Mouse (Mus musculus): ENCODE measurements around the gene Ing2. TPM values are rescaled to one million over a fixed set of nuclear protein-coding genes. Genes with fewer than 3 reads are reported as not detected.

The Ing2 gene
- polyA plus RNA-seq, 1 experiment: 2.6 TPM

DNA sequence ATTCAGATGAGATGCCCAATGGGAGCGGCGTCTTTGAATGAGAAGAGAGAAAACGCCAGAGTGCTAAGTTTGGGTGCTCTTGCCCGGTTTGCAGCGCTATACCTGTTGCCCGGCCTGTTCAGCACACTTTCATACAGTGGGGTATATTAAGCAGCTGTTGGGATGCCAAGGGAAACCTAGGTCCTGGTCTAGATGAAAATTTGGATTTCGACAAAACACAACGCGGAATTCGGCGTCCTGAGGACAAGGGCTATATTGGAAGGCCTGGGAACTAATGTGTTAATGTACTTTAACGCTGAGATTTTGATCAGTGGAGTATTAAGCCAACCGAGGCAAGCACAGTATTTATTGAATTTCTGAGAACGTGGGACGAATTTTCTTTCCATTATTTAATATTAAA is 868 bp upstream of the Ing2 start:
- Histone ChIP-seq H3K36me3 (ENCODE audit: control insufficient read depth, insufficient read depth, low read length) (no peaks in the 10 kb centered on the region), H3K27me3 (ENCODE audit: control insufficient read depth, insufficient read depth, low read length) (no peaks in the 10 kb centered on the region), H3K27ac (ENCODE audit: insufficient read depth, low read length) (peak overlapping the region; percentile 97), H3K4me3 (ENCODE audit: extremely low read depth, insufficient read depth, insufficient read length) (peak overlapping the region; percentile 87), H3K4me1 (ENCODE audit: control insufficient read depth, insufficient read depth, insufficient read length) (no peaks in the 10 kb centered on the region)
- peak in 1 of 2 experiments; percentile 6 for DNase-seq (ENCODE audit: low read depth in 1 of 2, low spot score in 2 of 2)
- 4% methylated on average over 15 of the region's 15 CpGs for WGBS
- no peak for TF ChIP-seq POLR2A (IDR thresholded peaks at IDR 0.05; ENCODE audit: low read depth, low read length)
- no peak for TF ChIP-seq CTCF (IDR thresholded peaks at IDR 0.05; ENCODE audit: extremely low read depth, insufficient read depth, insufficient read length, insufficient replicate concordance)

DNA sequence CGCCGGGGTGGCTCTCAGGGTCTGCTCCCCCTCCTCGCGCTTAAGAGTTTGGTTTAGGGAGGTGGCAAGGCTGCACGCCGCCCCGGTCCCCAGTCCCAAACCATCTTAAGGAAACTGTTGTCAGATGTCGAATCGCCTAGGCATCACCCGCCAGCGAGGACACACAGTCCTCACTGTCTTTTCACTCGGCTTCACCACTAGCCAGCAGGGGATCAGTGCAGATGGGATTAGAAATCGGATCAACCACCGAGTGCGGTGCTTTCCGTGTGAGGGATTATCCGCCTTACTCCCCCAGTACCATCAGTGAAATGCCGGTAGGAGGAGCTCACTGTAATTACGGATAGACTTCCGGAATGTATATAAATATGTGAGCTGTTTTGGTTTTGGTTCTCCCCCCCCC is 430 bp upstream of the Ing2 start:
- H3K4me1 ChIP-seq (ENCODE audit: control insufficient read depth, insufficient read depth, insufficient read length): no peaks in the 10 kb centered on the region
- no peaks in the 10 kb centered on the region for H3K27me3 ChIP-seq (ENCODE audit: control insufficient read depth, insufficient read depth, low read length)
- peak; percentile 40 to 63 for DNase-seq (ENCODE audit: low read depth in 1 of 2, low spot score in 2 of 2)
- peak overlapping the region; percentile 87 for H3K4me3 ChIP-seq (ENCODE audit: extremely low read depth, insufficient read depth, insufficient read length)
- no peaks in the 10 kb centered on the region for H3K36me3 ChIP-seq (ENCODE audit: control insufficient read depth, insufficient read depth, low read length)
- H3K27ac ChIP-seq (ENCODE audit: insufficient read depth, low read length): peak overlapping the region; percentile 97
- WGBS: 1% methylated on average over 20 of the region's 20 CpGs
- no peak for TF ChIP-seq POLR2A (IDR thresholded peaks at IDR 0.05; ENCODE audit: low read depth, low read length)
- TF ChIP-seq CTCF (IDR thresholded peaks at IDR 0.05; ENCODE audit: extremely low read depth, insufficient read depth, insufficient read length, insufficient replicate concordance): no peak

DNA sequence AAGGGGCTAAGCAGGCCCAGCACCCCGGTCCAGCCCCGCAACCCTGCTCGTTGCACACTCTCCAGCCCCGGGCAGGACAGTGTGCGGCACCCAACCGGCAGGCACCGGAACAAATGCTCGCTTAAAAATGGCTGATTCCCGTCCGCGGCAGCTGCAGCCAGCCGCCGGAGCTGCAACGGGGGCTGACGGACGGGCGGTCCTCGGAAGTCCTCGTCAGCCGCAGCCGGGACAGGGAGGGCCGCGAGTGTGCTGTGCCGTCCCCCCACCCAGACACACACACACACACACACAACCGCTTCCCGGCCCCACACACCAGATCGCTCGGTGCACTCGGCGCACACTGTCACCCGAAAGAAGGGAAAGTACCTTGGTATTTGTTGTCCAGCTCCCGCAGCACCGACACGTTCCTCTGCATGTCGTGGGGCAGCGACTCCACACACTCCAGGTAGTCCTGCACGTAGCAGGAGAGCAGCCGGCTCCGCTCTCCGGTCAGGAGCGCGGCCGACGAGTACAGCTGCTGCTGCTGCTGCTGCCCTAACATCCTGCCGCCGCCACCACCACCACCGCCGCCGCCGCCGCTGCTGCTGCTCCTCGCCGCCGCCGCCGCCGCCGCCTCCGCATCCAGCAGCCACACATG is 1.1 kb downstream of the Ing2 start:
- no peak for TF ChIP-seq CTCF (IDR thresholded peaks at IDR 0.05; ENCODE audit: extremely low read depth, insufficient read depth, insufficient read length, insufficient replicate concordance)
- no peak for TF ChIP-seq POLR2A (IDR thresholded peaks at IDR 0.05; ENCODE audit: low read depth, low read length)
- DNase-seq (ENCODE audit: low read depth in 1 of 2, low spot score in 2 of 2): peak in 1 of 2 experiments; percentile 19
- Histone ChIP-seq H3K36me3 (ENCODE audit: control insufficient read depth, insufficient read depth, low read length) (no peaks in the 10 kb centered on the region), H3K27me3 (ENCODE audit: control insufficient read depth, insufficient read depth, low read length) (no peaks in the 10 kb centered on the region), H3K4me1 (ENCODE audit: control insufficient read depth, insufficient read depth, insufficient read length) (no peaks in the 10 kb centered on the region), H3K27ac (ENCODE audit: insufficient read depth, low read length) (peak overlapping the region; percentile 90), H3K4me3 (ENCODE audit: extremely low read depth, insufficient read depth, insufficient read length) (peak overlapping the region; percentile 92)
- under 1% methylated on average over 55 of the region's 59 CpGs for WGBS

DNA sequence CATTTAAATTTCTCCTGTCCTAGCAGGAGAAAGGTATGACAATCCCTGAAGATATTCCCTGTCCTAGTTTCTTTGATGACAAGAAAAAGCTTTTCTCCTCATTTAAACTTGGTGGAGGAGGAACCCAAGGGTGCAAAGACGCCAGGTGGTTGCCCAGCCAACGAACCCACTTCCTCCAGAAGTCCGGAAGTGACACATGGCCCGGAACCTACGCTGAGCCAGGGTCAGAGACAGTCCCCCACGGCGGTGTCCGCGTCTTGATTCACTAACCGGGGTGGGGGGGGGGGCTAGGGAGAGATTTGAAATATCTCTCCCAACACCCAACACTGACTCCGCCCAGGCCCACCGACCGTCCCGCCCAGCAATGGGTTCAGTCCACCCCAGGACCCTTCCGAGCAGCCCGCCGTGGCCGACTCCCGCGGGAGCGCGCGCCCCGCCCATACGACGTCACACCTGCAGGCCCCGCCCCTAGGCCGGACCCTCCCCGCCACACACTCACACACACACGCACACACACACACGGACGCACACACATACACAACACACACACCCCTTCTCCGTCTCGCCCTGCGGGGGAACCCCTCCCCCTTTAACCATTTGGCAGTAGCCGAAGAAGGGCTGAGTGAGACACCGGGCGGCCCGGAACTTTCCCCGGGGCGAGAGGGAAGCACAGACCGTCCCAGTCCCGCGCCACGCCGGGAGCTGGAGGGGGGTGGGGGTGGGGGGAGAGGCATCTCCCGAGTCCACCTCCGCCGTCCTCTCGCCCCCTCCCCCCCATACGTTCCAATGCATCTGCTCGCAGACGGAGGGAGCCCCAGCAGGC is 1.8 kb downstream of the Ing2 start:
- H3K27ac ChIP-seq (ENCODE audit: insufficient read depth, low read length): peak overlapping the region; percentile 90
- under 1% methylated on average over 43 of the region's 53 CpGs for WGBS

GRCm38 (mm10) chr8:47664231-47664785 is 11.0 kb downstream of the Ing2 start:
- Histone ChIP-seq H3K36me3 (ENCODE audit: control insufficient read depth, insufficient read depth, low read length) (peaks cover 6% of the 10 kb centered on the region), H3K27ac (ENCODE audit: insufficient read depth, low read length) (no peak overlapping the region), H3K4me3 (ENCODE audit: extremely low read depth, insufficient read depth, insufficient read length) (no peak overlapping the region), H3K4me1 (ENCODE audit: control insufficient read depth, insufficient read depth, insufficient read length) (no peaks in the 10 kb centered on the region), H3K27me3 (ENCODE audit: control insufficient read depth, insufficient read depth, low read length) (no peaks in the 10 kb centered on the region)
- TF ChIP-seq POLR2A (IDR thresholded peaks at IDR 0.05; ENCODE audit: low read depth, low read length) (no peak), CTCF (IDR thresholded peaks at IDR 0.05; ENCODE audit: extremely low read depth, insufficient read depth, insufficient read length, insufficient replicate concordance) (no peak)
- no peak for DNase-seq (ENCODE audit: low read depth in 1 of 2, low spot score in 2 of 2)
- 94% methylated on average over 8 of the region's 8 CpGs for WGBS

More for the DNA sequence above, 1.8 kb downstream of the Ing2 start:
- Histone ChIP-seq H3K4me1 (ENCODE audit: control insufficient read depth, insufficient read depth, insufficient read length) (no peaks in the 10 kb centered on the region), H3K4me3 (ENCODE audit: extremely low read depth, insufficient read depth, insufficient read length) (peak overlapping the region; percentile 92), H3K36me3 (ENCODE audit: control insufficient read depth, insufficient read depth, low read length) (peaks cover 5% of the 10 kb centered on the region), H3K27me3 (ENCODE audit: control insufficient read depth, insufficient read depth, low read length) (no peaks in the 10 kb centered on the region)
- TF ChIP-seq POLR2A (IDR thresholded peaks at IDR 0.05; ENCODE audit: low read depth, low read length) (no peak), CTCF (IDR thresholded peaks at IDR 0.05; ENCODE audit: extremely low read depth, insufficient read depth, insufficient read length, insufficient replicate concordance) (no peak)
- peak; percentile 85 to 86 for DNase-seq (ENCODE audit: low read depth in 1 of 2, low spot score in 2 of 2)

DNA sequence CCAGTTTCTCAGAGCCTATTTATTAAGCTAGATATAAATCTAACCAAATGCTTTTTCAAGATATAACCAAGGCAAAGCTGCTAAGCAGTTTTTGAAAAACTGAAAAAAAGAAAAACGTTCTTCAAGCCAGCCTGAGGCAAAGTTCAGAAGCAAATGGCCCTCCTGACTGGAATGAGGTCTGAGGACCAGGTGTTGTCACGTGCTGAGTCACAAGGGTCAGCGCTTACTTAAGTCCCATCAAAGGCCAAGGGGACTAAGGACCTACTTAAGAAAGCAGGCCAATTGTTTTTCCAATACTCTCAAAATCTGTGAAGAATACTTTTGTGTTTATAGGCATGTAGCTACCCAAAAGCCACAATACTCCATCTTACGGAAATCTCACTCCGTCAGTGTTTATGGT is 12.2 kb downstream of the Ing2 start:
- Histone ChIP-seq H3K27me3 (ENCODE audit: control insufficient read depth, insufficient read depth, low read length) (no peaks in the 10 kb centered on the region), H3K27ac (ENCODE audit: insufficient read depth, low read length) (no peak overlapping the region), H3K36me3 (ENCODE audit: control insufficient read depth, insufficient read depth, low read length) (peaks cover under 1% of the 10 kb centered on the region), H3K4me3 (ENCODE audit: extremely low read depth, insufficient read depth, insufficient read length) (no peak overlapping the region), H3K4me1 (ENCODE audit: control insufficient read depth, insufficient read depth, insufficient read length) (no peaks in the 10 kb centered on the region)
- no peak for DNase-seq (ENCODE audit: low read depth in 1 of 2, low spot score in 2 of 2)
- 96% methylated on average over 5 of the region's 5 CpGs for WGBS
- no peak for TF ChIP-seq CTCF (IDR thresholded peaks at IDR 0.05; ENCODE audit: extremely low read depth, insufficient read depth, insufficient read length, insufficient replicate concordance)
- TF ChIP-seq POLR2A (IDR thresholded peaks at IDR 0.05; ENCODE audit: low read depth, low read length): no peak
